Mouse (Mus musculus) cerebellum, adult 11 months (tissue): ENCODE data around the gene Olfr808.

Experiments
- DNase-seq: peaks from one replicate; pipeline ENCODE4 v3.0.0; 2022

Olfr808 gene

GRCm38 (mm10) chr10:129765182-129765581 lies at the start of gene Olfr808:
Olfr808 (plus strand) TSS chr10:129765482.
- DNase-seq, result no peak

- DNase-seq, result no peak
These were observed 36.0 kb upstream of the Olfr808 start, which contains the start of gene Olfr805 for GRCm38 (mm10) chr10:129729275-129729674. Olfr805 (minus strand) TSS chr10:129729375.

GRCm38 (mm10) chr10:129741821-129742220 lies 23.5 kb upstream of the Olfr808 start, which contains the start of gene Olfr806:
Olfr806 (minus strand) TSS chr10:129741921.
- no peak for DNase-seq

- DNase-seq, result no peak
These were observed 7.6 kb upstream of the Olfr808 start, which contains the start of gene Olfr807 for GRCm38 (mm10) chr10:129757693-129758092. Olfr807 (minus strand) TSS chr10:129757793.

GRCm38 (mm10) chr10:129774338-129774737 lies 9.1 kb downstream of the Olfr808 start, which contains the start of gene Olfr809:
Olfr809 (plus strand) TSS chr10:129774638.
- DNase-seq, result no peak

GRCm38 (mm10) chr10:129778123-129778522 lies 12.8 kb downstream of the Olfr808 start:
- no peak for DNase-seq

GRCm38 (mm10) chr10:129794817-129795216 lies 29.5 kb downstream of the Olfr808 start, which contains the start of gene Olfr810:
Olfr810 (minus strand) TSS chr10:129794917.
- DNase-seq, result no peak

- no peak for DNase-seq
These were observed 39.0 kb downstream of the Olfr808 start, which contains the start of gene Olfr811 for GRCm38 (mm10) chr10:129804296-129804695. Olfr811 (minus strand) TSS chr10:129804396.
